Mouse (Mus musculus) forebrain, embryonic 12.5 days (tissue): Measurements from ENCODE around the gene Cdh24. TPM values are rescaled to one million over a fixed set of nuclear protein-coding genes. Genes with fewer than 3 reads are reported as not detected.

Experiments
- ATAC-seq: fragments of 200-750 bp; cut with Nextera tagmentation; 2 replicates; pipeline ENCODE4 v1.8.0; 2017; ENCODE audit warnings: moderate TSS enrichment; ENCODE audit not compliant: low FRiP score
- H3K27ac ChIP-seq: fragments of 300-500 bp; sonication (generic); 2 replicates; pipeline ENCODE4 v1.5.1; 2016; ENCODE audit warnings: mild to moderate bottlenecking
- H3K27me3 ChIP-seq: fragments of 300-500 bp; sonication (generic); 2 replicates; pipeline ENCODE4 v1.6.1; 2016; ENCODE audit warnings: mild to moderate bottlenecking
- H3K36me3 ChIP-seq: fragments of 300-500 bp; sonication (generic); replicated peaks from 2 replicates; pipeline ENCODE4 v1.6.1; 2016; ENCODE audit warnings: mild to moderate bottlenecking
- H3K4me1 ChIP-seq: fragments of 300-500 bp; sonication (generic); 2 replicates; pipeline ENCODE4 v1.6.1; 2016
- H3K4me2 ChIP-seq: fragments of 300-500 bp; sonication (generic); 2 replicates; pipeline ENCODE4 v1.6.1; 2016; ENCODE audit warnings: mild to moderate bottlenecking, moderate library complexity
- H3K4me3 ChIP-seq: fragments of 300-500 bp; sonication (generic); replicated peaks from 2 replicates; pipeline ENCODE4 v1.5.1; 2016; ENCODE audit warnings: mild to moderate bottlenecking
- H3K9ac ChIP-seq: fragments of 300-500 bp; sonication (generic); 2 replicates; pipeline ENCODE4 v1.6.1; 2016; ENCODE audit warnings: mild to moderate bottlenecking
- H3K9me3 ChIP-seq: fragments of 300-500 bp; sonication (generic); 2 replicates; pipeline ENCODE4 v1.6.1; 2016
- WGBS: fragments of 180-500 bp; shearing (Covaris S2); methylation state at CpG from one replicate; pipeline ENCODE4 v1.1.7; 2016; 5-methylcytosine and 5-hydroxymethylcytosine counted together
- microRNA counts: library from miRNA; unstranded; fragments of <30 nt; microRNA quantifications from one replicate; lab custom pipeline; 2017
- microRNA-seq: library from miRNA; unstranded; fragments of <30 nt; microRNA quantifications from one replicate; pipeline ENCODE4, GENCODE M21; 2017
- polyA plus RNA-seq: library from polyadenylated mRNA; unstranded; fragments of >200 nt; fragmentation: Nextera tagmentation; extraction: Ambion mirVana; gene quantifications from 2 replicates; pipeline ENCODE4 v1.2.1, GENCODE M21; 2016

The Cdh24 gene
- polyA plus RNA-seq, 1 experiment from 2014 or later, result 10.7 TPM

DNA sequence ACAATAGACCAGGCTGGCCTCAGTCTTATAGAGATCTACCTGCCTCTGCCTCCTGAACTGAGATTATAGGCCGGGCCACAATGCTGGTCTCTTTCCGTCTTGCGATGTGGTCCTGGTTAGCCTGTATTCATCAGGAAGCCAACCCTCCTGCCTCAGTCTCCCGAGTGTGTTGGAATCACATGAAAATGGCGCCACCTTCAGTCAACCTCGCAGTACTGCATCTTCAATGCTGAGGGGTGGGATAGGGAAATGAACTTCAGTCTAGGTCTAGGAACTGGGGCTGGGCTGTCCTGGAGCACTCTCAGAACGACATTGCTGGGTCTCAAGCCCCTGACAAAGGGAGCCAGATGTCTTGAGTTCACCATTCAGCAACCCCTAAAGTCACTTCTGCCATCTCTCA is 44.1 kb downstream of the Cdh24 start:
- Histone ChIP-seq H3K4me3 (no peak overlapping the region), H3K9me3 (no peaks in the 10 kb centered on the region; the same call in 1 of the 2 replicates), H3K4me2 (no peak overlapping the region), H3K27ac (no peak overlapping the region), H3K36me3 (peaks cover 25% of the 10 kb centered on the region), H3K9ac (no peak overlapping the region), H3K27me3 (no peaks in the 10 kb centered on the region), H3K4me1 (no peaks in the 10 kb centered on the region)
- no peak for ATAC-seq
- WGBS, result 83% methylated on average over 7 of the region's 7 CpGs

DNA sequence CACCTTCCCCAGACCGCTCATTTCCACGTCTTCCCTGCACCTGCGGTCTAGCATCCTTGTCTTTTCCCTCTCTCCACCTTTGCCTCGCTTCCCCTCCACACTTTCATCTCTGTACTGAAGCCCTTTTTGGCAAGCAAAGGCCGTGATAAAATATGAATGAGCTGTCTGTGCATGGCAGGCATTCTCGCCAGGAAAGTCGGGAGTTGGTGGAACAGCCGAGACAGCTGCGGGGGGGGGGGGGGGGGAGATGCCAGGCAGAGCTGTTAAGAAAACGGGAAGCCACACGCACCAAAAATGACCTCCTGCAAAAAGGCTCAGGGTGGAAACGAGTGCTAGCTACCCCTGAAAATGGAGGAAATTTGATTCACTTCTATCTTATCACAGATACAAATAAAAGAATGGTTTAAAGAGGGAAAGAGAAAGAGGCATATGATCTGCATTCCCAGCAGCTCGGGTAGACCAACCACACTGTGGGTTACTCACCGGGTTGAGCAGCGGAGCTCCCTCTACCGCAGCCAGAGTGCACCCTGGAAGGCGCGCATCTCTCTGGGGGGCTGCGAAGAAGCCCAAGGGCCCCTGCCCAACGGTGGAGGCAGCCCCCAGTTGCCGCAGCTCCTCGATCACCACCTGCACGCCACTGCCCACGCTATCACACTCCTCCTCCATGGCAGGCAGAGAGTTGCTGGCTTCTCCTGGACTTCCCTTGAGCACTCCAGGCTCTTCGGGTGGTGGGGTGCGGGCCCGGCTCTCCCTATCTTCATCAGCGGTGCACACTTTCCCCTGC is 46.3 kb downstream of the Cdh24 start:
- 66% methylated on average over 27 of the region's 28 CpGs for WGBS
- Histone ChIP-seq H3K4me2 (no peak overlapping the region), H3K36me3 (peaks cover 27% of the 10 kb centered on the region), H3K27me3 (no peaks in the 10 kb centered on the region), H3K4me1 (no peaks in the 10 kb centered on the region), H3K27ac (no peak overlapping the region), H3K9ac (peak overlapping the region; percentile 30; the same call in 1 of the 2 replicates), H3K4me3 (no peak overlapping the region), H3K9me3 (no peaks in the 10 kb centered on the region; the same call in 1 of the 2 replicates)
- ATAC-seq, result 0 out of 2 replicates have a peak, but pooled peaks have one; percentile 17

DNA sequence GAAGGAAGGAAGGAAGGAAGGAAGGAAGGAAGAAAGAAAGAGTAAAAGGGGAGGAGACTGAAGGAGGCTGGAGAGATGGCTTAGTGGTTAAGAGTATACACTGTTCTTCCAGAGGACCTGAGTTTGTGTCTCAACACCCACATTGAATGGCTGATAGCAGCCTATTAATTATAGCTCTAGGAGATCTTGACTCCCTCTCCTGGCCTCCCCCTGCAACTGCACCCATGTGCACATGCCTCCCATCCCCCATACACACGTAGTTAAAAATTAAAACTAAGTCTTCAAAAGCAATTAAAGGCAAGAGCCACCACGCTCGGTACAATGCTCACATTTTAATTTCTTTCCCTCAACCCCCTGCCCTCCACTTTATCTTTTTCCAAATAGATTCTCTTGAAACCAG is 47.1 kb downstream of the Cdh24 start:
- no peak overlapping the region for H3K9ac ChIP-seq
- H3K4me1 ChIP-seq, result no peaks in the 10 kb centered on the region
- 95% methylated on average over 3 of the region's 3 CpGs for whole genome bisulfite sequencing
- peaks cover 27% of the 10 kb centered on the region for H3K36me3 ChIP-seq
- no peaks in the 10 kb centered on the region for H3K27me3 ChIP-seq
- no peak overlapping the region for H3K4me2 ChIP-seq
- H3K4me3 ChIP-seq, result no peak overlapping the region
- H3K27ac ChIP-seq, result no peak overlapping the region
- H3K9me3 ChIP-seq, result no peaks in the 10 kb centered on the region; the same call in 1 of the 2 replicates
- no peak for ATAC-seq

GRCm38 (mm10) chr14:54592319-54592934 is 48.7 kb downstream of the Cdh24 start:
- no peaks in the 10 kb centered on the region for H3K27me3 ChIP-seq
- H3K27ac ChIP-seq, result no peak overlapping the region
- no peaks in the 10 kb centered on the region; the same call in 1 of the 2 replicates for H3K9me3 ChIP-seq
- peaks cover 27% of the 10 kb centered on the region for H3K36me3 ChIP-seq
- ATAC-seq, result no peak
- 80% methylated on average over 10 of the region's 10 CpGs for WGBS
- H3K4me2 ChIP-seq, result no peak overlapping the region
- H3K4me3 ChIP-seq, result no peak overlapping the region
- H3K4me1 ChIP-seq, result no peaks in the 10 kb centered on the region
- no peak overlapping the region for H3K9ac ChIP-seq

GRCm38 (mm10) chr14:54591056-54591455 is 50.1 kb downstream of the Cdh24 start:
- H3K4me3 ChIP-seq, result no peak overlapping the region
- WGBS, result 91% methylated on average over 16 of the region's 16 CpGs
- no peak for ATAC-seq
- H3K27ac ChIP-seq, result no peak overlapping the region
- H3K36me3 ChIP-seq, result peaks cover 25% of the 10 kb centered on the region
- H3K27me3 ChIP-seq, result no peaks in the 10 kb centered on the region
- no peaks in the 10 kb centered on the region; the same call in 1 of the 2 replicates for H3K9me3 ChIP-seq
- H3K9ac ChIP-seq, result no peak overlapping the region
- no peak overlapping the region for H3K4me2 ChIP-seq
- H3K4me1 ChIP-seq, result no peaks in the 10 kb centered on the region

- H3K27me3 ChIP-seq, result no peaks in the 10 kb centered on the region
- no peak overlapping the region for H3K27ac ChIP-seq
- no peaks in the 10 kb centered on the region for H3K4me1 ChIP-seq
- WGBS, result 46% methylated on average over 7 of the region's 7 CpGs
- ATAC-seq, result peak; percentile 63; the same call in 1 of the 2 replicates
- H3K4me3 ChIP-seq, result no peak overlapping the region
- no peak overlapping the region for H3K4me2 ChIP-seq
- peaks cover 21% of the 10 kb centered on the region; the same call in 1 of the 2 replicates for H3K36me3 ChIP-seq
- H3K9ac ChIP-seq, result no peak overlapping the region
- H3K9me3 ChIP-seq, result no peaks in the 10 kb centered on the region
Observed at GRCm38 (mm10) chr14:54583681-54584338, 57.4 kb downstream of the Cdh24 start.

DNA sequence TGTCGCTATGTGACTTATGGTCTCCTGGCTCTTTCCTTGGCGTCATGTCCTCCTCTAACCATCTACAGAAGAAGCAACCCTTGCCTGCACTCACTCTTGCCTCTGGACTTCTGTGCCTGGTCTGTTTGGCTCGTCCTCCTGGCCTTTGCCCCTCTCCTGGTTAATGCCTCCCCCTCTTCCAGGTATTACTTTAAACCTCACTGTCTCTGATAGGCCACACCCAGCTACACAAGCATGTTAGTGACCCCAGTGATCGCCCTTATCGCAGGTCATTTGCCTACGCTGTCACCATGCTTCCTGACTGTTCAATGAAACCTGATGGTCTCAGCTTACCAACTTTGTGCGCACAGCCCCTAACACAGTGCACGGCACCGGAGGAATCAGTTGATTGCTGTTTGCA is 58.6 kb downstream of the Cdh24 start:
- Histone ChIP-seq H3K9me3 (no peaks in the 10 kb centered on the region), H3K4me3 (no peak overlapping the region), H3K27me3 (no peaks in the 10 kb centered on the region), H3K4me2 (no peak overlapping the region), H3K27ac (no peak overlapping the region), H3K36me3 (peaks cover 21% of the 10 kb centered on the region; the same call in 1 of the 2 replicates), H3K4me1 (peaks cover 10% of the 10 kb centered on the region), H3K9ac (no peak overlapping the region)
- WGBS, result 91% methylated on average over 9 of the region's 9 CpGs
- no peak for ATAC-seq

MicroRNAs encoded within 50 kb of the gene (microRNA counts, 519-probe panel; counts per million panel counts)
- not detected for microRNA mmu-miR-686 (lab: Ali Mortazavi, UCI)

Small RNA genes lying within 50 kb of the gene (microRNA-seq; reads per million reads assigned to microRNA genes)
- gene Mir686 (not detected), gene Mir6948 (not detected)

Other genes starting within 250 kb of the Cdh24 start
- 4.2 and 5.4 TPM in 2 replicates for gene Slc7a7, start 223.6 kb downstream of the Cdh24 start, polyA plus RNA-seq
- 274 and 307 TPM in 2 replicates for gene Mrpl52, start 214.5 kb downstream of the Cdh24 start, polyA plus RNA-seq
- 76.0 and 79.2 TPM in 2 replicates for gene Mmp14, start 209.8 kb downstream of the Cdh24 start, polyA plus RNA-seq
- 26.2 and 29.8 TPM in 2 replicates for gene Lrp10, start 177.2 kb downstream of the Cdh24 start, polyA plus RNA-seq
- gene Rem2, start 165.3 kb downstream of the Cdh24 start, polyA plus RNA-seq, result 26.1 and 29.9 TPM in 2 replicates
- gene Prmt5, start 123.8 kb downstream of the Cdh24 start, polyA plus RNA-seq, result 122 and 125 TPM in 2 replicates
- 43.5 and 47.5 TPM in 2 replicates for gene Haus4, start 86.7 kb downstream of the Cdh24 start, polyA plus RNA-seq
- 37.5 and 47.3 TPM in 2 replicates for gene Ajuba, start 63.8 kb downstream of the Cdh24 start, polyA plus RNA-seq
- 9.0 and 9.2 TPM in 2 replicates for gene 4931414P19Rik, start 35.4 kb downstream of the Cdh24 start, polyA plus RNA-seq
- 395 and 399 TPM in 2 replicates for gene Psmb5, start 23.3 kb downstream of the Cdh24 start, polyA plus RNA-seq
- 0.04 TPM in 1 of 2 replicates, not detected in the other for gene Psmb11, start 19.9 kb downstream of the Cdh24 start, polyA plus RNA-seq
- not detected in 2 replicates for gene Gm17606, start 412 bp downstream of the Cdh24 start, polyA plus RNA-seq
- gene 1700123O20Rik, start 44.9 kb upstream of the Cdh24 start, polyA plus RNA-seq, result 87.5 and 89.7 TPM in 2 replicates
- 188 and 190 TPM in 2 replicates for gene Acin1, start 45.6 kb upstream of the Cdh24 start, polyA plus RNA-seq
- gene Gm29776, start 57.5 kb upstream of the Cdh24 start, polyA plus RNA-seq, result not detected in 2 replicates
- gene Cebpe, start 70.8 kb upstream of the Cdh24 start, polyA plus RNA-seq, result not detected in 2 replicates
- gene Slc7a8, start 140.6 kb upstream of the Cdh24 start, polyA plus RNA-seq, result 2.3 and 2.7 TPM in 2 replicates
- not detected in 2 replicates for gene Rnf212b, start 172.8 kb upstream of the Cdh24 start, polyA plus RNA-seq
- gene Homez, start 229.6 kb upstream of the Cdh24 start, polyA plus RNA-seq, result 13.9 and 18.5 TPM in 2 replicates
- gene Ppp1r3e, start 236.2 kb upstream of the Cdh24 start, polyA plus RNA-seq, result 1.1 and 1.3 TPM in 2 replicates
- 3.3 and 3.4 TPM in 2 replicates for gene Bcl2l2, start 242.0 kb upstream of the Cdh24 start, polyA plus RNA-seq
- 0.27 TPM in 1 of 2 replicates, not detected in the other for gene Gm20521, start 242.1 kb upstream of the Cdh24 start, polyA plus RNA-seq